Mouse (Mus musculus) layer of hippocampus, adult 8-10 months (tissue): ENCODE results near the gene 1700029H14Rik. TPM values are rescaled to one million over a fixed set of nuclear protein-coding genes. Genes with fewer than 3 reads are reported as not detected.
A peak's percentile ranks its signal among the peaks of the same experiment; 100 is the strongest.

ENCODE experiments used
- DNase-seq, 2 experiments: peaks; one replicate each; pipeline ENCODE4 v3.0.0; 2022; ENCODE audit warnings: low spot score in 2 of 2
- total RNA-seq, 4 experiments: library from RNA; stranded (reverse); gene quantifications; 2 replicates each; pipeline ENCODE4 v1.2.4; 2022

Gene 1700029H14Rik
- total RNA-seq = not detected

DNA sequence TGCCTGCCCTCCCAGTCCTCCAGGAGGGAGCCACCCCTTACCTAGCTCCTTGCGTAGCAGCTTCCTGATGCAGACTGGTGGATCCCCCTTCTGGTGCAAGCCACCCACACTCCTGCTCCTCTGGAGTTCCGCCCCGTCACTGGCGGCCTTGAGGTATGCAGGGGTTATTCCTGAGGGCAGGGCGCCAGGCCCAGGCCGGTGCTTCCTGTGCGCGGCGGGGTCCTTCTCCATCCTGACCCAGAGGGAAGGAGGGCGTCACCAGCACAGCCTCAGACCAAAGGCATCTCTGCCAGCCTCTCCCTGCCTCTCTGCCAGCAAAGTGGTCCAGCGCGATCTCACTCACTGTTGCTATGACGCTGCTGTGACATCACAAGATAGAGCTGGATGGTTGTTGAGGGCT lies at the start of gene 1700029H14Rik:
Gene 1700029H14Rik (minus strand): TSS at position 344 of the 400 bp plus-strand sequence.
- DNase-seq = no peak

DNA sequence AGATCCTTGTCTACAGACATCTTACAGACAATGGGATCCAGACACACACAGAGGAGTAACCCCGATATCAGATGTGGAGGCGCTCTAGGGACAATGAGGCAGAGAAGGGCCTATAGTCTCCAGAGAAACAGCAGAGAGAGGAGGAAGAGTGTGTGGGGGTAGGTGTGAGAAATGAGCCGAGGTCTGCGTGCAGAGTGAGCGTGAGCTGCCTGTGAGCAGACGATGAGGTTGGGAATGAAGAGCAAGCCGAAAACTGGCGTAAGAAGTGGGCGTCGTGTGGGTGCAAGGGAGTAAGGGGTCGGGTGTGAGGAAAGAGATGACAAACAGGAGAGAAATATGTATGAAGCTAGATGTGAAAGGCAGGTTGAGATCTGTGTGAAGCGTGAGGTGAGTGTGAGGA lies 49.4 kb upstream of the 1700029H14Rik start:
- DNase-seq = no peak

DNA sequence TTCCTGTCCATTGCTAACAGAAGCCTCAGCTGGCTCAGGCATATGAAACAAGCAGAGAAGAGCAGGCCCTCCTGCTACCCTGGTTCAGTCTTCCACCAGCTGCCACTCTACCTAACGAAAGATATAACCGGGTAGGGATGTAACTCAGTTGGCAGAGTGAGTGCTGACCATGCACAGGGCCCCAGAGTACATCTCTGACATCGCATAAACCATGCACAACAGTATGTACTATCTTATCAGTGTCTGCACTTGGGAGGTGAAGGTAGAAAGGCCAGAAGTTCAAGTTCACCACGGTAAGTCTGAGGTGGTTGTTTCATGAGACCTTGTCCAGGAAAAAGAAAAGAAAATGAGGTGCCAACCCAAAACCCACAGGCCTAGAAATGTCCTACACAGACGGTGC lies 47.7 kb upstream of the 1700029H14Rik start:
- no peak for DNase-seq

DNA sequence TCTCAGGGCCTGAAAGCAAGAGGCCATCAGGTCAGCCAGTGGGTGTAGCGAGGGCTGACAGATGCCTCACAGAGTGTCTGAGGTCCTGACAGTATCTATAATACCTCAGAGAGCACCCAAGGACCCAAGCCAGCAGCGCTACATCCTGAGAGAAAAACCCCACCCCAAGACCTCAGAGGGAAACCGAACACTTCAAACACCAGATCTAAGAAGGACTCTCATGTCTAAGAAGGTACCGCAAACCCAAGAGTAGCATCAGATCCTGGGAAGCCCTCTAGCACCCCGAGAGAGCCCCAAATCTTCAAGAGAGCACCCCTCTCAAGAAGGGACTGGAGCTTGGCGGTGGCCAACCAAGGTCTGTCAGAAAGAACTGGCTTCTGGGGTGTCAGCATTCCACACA lies 46.7 kb upstream of the 1700029H14Rik start:
- DNase-seq = no peak

DNA sequence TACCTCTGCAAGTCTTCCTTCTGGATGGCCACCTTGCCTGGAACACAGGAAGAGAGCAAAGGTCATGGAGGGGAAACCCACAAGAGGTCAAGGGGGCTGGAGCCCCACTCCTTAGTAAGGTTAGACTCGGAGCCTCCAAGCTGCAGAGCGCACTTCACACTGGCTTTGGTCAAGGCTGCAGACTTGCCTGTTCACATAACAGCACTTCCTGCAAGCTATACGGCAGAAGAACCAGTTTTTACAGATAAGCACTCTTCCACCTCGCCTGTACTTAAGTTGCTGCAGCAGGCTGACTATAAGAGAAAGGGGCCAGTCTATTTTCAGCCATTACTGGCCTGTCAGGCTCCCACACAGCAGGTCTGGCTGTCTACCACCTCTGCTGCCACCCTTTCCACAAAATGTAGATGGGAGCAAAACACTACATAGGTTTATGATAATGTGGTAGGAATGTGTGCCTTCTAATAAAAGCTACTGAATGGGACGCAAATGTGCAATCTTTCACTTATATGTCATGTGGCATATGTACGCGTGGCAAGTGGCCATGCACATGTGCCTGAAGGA lies 43.7 kb upstream of the 1700029H14Rik start:
- no peak for DNase-seq

DNA sequence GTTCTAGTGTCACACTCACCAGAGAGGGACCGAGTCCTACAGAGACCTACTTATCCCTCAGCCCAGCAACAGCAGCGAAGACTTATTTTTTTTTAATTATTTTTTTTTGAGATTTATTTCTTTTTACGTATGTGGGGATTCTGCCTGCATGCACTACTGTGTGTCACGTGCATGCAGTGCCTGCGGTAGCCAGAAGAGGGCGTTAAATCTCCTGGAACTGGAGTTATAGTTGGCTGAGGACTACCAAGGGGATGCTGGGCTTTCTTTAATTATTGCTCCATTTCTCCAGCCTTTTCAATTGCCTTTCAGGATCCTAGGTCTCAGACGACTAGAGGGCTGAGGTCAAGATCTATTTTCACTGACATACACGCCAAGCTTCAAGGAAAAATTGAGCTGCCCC lies 40.4 kb upstream of the 1700029H14Rik start:
- DNase-seq = peak in 1 of 2 experiments; percentile 52

DNA sequence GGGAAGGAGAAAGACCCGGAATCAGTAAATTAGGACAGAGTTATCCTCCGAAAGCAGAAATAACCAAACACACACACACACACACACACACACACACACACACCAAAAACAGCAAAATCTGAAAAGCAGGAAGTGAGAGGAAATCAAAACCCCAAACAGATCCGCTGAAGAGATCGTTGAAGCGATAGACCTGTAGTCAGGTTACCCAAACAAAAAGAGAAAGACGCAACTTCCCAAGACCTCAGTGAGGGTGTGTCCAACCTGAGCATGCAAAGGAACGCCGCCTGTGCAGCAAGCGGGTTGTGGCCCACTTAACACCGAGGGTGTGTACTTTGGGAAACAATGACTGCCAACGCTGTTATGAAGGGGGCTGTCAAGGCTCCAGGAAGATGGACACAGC lies 38.9 kb upstream of the 1700029H14Rik start:
- no peak for DNase-seq

DNA sequence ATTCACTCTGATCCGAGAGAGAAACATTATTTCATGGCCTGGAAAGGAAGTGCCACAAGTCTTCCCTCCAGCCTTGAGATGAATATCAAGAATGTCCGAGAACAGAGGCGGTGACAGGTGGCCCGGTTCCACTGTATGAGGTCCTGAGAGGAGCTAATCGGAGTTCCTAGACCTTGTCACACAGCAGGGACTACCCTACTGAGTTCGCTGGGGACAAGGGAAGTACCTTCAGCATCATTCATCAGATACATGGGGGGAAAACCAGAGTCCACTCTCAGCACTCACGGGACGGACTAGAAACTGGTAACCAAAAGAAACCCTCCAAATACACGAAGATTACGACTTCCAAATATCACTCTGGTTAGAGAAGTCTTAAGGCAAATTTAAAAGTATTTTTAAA lies 38.5 kb upstream of the 1700029H14Rik start:
- DNase-seq = no peak

DNA sequence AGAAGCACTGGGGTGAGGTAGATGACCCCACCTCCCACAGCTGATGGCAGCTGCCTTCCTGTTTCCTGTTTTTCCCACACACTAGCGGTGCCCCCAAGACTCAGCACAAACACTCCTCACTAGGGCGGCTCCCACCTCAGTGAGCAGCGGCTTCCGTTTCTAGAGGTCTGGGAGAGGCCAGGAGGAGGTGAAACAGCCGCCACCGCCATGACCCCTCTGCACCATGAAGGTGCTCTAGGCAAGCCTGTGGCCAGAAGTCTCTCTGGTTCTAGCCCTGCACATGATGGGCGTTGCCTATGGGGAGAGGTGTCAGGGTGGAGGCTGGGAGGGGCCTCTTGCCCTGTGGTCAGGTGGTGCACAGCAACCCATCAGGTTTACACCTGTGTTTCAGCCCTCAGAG lies 37.9 kb upstream of the 1700029H14Rik start:
- no peak for DNase-seq

DNA sequence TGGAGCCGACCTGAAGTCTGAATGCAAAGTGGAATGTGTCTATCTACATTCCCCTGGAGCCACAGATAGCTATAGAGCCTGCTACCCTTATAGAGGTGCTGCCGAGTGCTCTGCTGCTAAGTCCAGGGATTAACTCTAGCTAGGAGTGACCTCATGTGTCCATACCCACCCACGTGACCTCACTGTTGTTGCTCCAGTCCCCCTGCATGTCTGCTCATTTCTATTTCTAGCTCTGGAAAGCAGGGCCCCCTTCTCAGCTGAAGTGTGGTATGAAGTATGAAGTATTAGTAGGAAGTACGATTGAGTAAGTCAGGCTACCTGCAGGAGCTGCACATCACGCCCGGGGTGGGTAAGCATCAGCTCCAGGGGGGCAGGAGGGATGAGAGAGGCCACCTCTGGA lies 35.5 kb upstream of the 1700029H14Rik start:
- DNase-seq = no peak

DNA sequence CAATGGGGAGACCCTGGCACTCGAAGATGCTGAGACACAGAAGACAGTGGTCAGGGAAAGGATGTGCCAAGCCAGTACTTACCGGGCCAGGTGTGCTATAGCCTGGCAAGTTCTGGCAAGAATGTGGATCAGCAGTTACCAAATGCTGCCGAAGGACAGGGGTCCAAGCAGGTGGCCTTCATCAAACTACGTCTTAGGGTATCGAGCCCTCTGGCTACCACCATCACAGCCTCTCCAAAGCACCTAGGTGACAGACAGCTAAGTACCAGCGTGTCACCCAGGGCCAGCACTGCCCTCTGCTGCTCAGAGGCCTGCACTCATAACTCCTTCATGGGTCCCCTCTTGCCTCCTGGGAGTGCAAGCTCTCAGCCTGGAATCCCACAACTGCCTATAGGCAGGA lies 33.6 kb upstream of the 1700029H14Rik start:
- no peak for DNase-seq

DNA sequence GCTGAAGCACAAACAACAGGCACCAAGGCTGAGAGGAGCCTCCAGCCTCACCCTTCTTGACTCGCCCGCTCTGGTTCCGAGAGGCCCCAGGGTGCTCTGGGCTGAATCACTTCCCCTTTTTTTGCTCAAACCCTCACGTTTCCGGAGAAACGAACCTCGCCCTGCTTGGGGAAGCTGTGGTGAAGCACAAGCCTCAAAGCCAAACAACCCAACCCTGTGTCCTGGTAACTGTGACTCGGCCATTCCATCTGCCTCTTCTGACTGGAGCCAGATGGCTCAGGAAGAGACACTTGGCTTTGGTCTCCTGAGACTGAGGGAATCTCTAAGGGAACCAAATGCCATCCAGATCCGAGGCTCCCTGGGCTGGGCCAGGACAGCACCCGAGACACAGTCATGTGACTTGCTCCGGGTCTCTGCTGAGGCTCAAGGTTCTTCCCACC lies 32.6 kb upstream of the 1700029H14Rik start:
- DNase-seq = no peak

DNA sequence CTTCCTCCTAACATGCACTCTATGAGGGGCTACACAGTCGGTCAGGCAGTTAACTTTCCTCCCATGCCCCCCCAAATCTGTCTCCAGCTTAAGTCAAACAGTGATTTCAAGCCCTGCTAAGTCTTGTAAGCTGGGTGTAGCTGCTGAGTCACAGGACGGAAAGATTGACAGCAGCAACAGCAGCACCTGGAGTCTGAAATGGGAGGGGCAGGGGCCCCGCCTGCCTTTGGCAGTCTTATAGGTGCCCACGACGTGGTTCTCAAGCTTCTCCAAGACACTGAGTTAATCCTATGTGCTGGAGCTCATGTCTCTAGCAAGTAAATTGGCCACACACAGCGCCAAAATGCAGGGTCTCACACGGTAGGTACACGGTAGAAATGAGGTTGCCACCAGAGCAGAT lies 31.1 kb upstream of the 1700029H14Rik start:
- no peak for DNase-seq

DNA sequence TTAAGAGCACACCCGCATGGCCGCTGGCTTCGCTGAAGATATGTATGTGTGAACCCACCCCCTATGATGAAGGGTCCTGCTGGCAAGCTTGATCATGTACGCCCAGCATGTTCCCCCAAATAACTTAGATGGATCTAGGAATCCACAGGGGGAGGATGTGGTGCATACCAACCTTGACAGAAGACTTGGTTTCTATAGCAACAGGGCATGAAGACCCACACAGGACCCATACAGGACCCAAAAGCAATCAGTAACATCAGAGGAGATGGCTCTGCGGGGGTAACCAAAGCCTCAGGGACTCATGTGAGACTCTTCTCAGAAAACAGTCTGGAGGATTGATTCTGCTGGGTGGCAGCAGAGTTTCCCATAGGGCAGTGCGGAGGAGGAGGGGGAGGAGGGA lies 29.0 kb upstream of the 1700029H14Rik start:
- no peak for DNase-seq

DNA sequence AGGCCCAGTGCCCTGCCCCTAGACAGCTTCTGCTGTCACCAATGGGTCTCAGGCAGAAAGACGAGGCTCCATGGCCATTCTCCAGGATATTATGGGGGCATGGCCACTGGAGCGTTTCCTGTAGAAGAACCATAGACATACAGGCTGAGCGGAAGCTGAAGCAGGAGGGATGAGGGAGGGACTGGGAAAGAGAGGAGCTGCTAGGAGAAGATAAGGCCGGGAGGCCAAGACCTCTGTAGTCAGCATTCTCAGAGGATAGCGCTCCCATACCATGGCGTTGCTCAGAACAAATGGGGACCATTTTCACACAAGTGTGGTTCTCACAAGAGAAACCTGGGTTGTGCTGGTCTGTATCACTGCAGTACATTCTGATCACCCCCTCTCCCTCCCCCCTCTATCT lies 26.8 kb upstream of the 1700029H14Rik start:
- DNase-seq = no peak

DNA sequence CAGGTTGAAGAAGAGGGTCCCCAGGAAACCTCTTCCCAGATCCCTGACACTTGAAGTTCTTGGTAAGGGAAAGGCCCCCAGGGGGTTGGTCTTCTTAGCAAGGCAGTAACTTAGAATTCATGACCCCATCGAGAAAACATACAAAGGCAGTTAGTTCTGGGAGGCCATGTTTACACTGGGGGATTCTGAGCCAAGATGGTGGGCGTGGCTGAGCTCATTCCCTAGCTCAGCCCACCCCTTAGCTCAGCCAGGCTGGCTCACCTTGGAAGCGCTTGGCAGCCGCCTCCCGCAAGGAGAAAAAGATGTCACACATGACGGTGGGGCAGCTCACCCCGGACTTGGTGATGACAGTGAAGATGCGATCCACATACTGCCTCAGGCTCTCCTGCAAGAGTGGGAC lies 22.4 kb upstream of the 1700029H14Rik start:
- no peak for DNase-seq

DNA sequence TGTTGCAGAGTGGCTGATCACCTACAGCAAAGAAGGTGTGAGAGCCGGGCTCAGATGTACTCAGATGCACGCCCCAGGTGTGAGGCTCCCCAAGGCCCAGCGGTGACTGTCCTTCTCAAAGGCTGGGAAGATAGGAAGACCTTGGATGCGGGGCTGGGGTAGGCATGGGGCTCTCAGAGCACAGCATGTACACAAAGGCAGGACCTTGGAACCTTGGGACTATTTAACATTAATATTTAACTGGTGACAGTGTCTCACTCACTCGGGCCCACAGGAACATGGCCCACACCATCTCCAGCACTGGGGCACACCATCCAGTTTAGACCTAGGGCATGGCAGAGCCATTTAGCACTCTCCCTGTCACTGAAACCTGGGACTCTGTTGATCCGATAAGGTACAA lies 15.6 kb upstream of the 1700029H14Rik start:
- no peak for DNase-seq

DNA sequence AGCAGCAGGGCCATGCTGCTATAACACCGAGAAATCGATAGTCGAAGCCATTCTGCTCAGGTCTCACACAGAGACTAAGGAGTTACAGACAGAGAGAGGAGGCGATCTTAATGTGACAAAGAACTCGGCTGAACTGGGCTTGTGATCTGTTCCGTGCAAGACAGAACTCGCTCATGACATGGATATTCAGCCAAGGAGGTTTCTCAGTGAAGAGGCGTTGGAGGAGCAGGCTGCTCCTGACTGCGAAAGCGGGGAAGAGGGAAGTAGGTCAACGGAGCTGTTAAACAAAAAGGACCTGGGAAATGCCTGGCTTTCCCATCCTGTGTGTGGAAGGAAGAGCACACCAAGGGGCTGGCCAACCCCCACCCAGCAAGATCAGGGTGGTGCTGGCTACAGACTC lies 9.7 kb upstream of the 1700029H14Rik start:
- no peak for DNase-seq

DNA sequence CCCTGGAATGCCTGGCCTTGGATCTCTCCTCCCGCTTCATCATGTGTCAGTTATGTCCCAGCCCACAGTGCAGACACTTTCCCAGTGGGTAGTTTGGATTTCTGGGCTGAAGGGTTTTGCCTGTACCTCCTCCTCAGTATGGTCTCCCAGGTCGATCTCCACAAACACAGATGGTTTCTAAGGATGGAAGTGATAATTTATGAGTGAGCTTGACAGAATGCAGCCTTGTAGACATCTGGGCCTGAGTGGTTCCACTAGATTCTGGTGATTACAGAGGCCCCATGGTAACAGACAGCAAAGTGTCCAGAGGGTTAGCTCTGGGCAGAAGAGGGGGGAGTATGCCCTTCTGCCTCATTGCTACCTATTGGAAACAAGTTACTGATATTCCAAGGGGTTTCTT lies 4.7 kb downstream of the 1700029H14Rik start:
- no peak for DNase-seq

DNA sequence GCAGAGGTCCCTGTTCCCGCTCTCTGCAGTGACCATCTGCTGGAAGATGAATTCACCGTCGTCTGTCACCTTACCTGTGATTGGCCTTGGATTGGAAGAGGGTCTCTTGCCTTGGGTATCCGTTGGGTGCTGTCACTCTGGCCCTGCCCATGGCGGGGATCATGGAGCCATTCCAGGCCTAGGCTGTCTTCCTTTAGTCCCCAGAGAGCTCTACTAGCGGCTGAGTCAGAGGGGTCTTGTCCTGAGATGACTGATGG lies 10.8 kb downstream of the 1700029H14Rik start:
- DNase-seq = no peak

DNA sequence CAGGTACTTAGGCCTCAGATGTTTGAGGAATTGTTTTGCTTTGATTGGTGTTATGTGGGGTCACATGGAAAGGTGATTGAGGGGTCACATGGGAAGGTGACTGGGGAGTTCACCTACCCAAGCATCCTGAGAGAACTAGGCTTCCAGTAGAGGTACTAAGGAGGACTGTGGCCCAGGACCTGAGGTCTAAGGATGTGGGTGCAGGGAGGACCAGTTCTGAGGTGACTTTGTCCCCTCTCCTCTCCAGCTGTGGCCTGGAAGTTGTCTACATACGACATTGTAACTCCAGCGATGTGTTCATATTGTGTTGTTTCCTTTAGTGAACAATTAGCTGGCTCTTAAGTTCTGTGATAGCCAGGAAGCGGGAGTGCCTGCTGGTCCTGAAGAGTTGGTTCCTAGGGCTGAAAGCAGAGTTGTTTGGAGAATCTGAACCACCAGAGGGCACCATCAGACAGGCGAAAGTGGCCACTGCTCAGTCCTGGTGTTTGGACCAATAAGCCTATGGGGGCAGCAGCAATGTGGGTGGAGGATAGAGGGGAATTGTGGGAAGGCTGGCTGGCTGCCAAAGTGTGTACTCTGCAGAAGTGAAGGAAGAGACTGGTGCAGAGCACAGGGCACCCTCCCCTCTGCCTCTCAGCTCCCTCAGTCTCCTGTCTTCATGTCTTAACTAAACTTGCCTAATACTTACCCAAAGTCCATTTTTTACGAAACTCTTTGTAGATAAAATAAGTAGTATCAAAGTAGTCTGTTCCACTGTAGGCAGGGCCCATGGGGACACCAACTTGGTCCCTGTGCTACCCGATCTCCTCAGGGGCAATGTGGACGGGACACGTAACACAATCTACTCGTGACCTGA lies 11.3 kb downstream of the 1700029H14Rik start:
- DNase-seq = peak; percentile 93 to 96

DNA sequence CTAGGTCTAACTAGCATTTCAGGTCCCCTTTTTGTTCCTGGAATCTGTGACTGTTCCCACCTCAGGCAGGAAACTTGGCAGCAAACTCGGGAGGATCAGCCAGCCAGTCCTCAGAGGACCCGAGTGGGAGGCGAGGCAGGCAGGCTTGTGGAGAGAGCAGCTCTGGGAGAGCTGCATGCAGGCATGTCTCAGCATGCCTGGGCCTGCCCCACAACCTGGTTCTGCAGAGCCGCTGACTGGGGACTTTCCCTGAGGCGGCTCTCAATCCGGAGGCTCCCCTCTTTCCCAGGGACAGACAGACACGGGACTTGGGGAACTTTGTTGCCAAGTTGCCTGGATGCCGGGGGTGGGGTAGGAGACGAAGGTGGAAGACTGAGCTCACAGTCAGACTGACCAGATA lies 13.4 kb downstream of the 1700029H14Rik start:
- DNase-seq = peak in 1 of 2 experiments; percentile 40

DNA sequence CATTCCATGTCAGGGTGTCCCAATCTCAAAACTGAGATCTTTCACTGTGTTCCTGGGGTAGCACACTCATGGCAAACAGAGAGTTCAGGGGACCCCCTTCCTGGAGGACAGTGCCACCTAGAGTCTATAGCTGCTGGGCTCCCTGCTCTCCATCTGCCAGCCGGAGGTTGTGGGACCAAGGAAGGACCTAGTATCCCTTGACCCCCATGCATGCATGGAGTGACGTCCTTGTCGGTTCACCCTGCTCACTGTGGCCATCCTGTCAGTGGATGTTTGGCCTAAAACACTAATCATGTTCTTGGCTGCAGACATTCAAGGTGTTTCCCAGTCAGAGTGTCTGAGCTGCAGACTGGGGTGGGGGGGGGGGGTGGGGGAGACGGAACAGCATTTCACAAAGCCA lies 14.0 kb downstream of the 1700029H14Rik start:
- peak in 1 of 2 experiments; percentile 32 for DNase-seq
